In genomic region chr10:23144616-23145015, GRCm38 (mm10) we compare ENCODE assay signal across 23 mouse cellular contexts.
DNase-seq lines count a peak whose midpoint lies in the region; ATAC-seq lines count a peak whose summit lies in the region.
"Had no signal": no experiment of that assay in that cellular context is flagged by ENCODE, and none has a peak within 500 bp of the region (broad histone marks: within the 10 kb centered on the region; RNA-seq: fewer than 3 reads in every experiment).

No protein-coding gene starts in this region.

- 34% methylated on average over 2 of the region's 2 CpGs for WGBS in embryonic facial prominence, embryonic 14.5 days
- WGBS in embryonic facial prominence, embryonic 10.5 days, result 66% methylated on average over 2 of the region's 2 CpGs
- WGBS in heart, embryonic 13.5 days, result 29% methylated on average over 2 of the region's 2 CpGs

- H3K4me1 ChIP-seq in embryonic facial prominence, embryonic 14.5 days (ENCODE audit: control insufficient read depth, insufficient read depth, low read length), result no peaks in the 10 kb centered on the region
- peaks cover 5% of the 10 kb centered on the region; the same call in 1 of the 2 replicates for H3K4me1 ChIP-seq in embryonic facial prominence, embryonic 10.5 days
- H3K4me1 ChIP-seq in heart, embryonic 13.5 days, result peaks cover 12% of the 10 kb centered on the region
- H3K4me1 ChIP-seq: midbrain, embryonic 15.5 days had no signal

- 0 out of 2 replicates have a peak overlapping the region, but pooled peaks have one; percentile 6 for H3K27ac ChIP-seq in embryonic facial prominence, embryonic 14.5 days (replicated peaks; ENCODE audit: low read depth, low read length)
- H3K27ac ChIP-seq in embryonic facial prominence, embryonic 10.5 days (replicated peaks), result no peak overlapping the region
- H3K27ac ChIP-seq in heart, embryonic 13.5 days (replicated peaks), result peak overlapping the region; percentile 24; the same call in 1 of the 2 replicates
- H3K27ac ChIP-seq: midbrain, embryonic 15.5 days had no signal

- ATAC-seq in embryonic facial prominence, embryonic 14.5 days (ENCODE audit: low read depth), result no peak
- ATAC-seq in heart, embryonic 13.5 days (ENCODE audit: extremely low read depth, insufficient number of reproducible peaks, low FRiP score, low TSS enrichment), result no peak
- ATAC-seq: activated CD4-positive, CD25-positive, alpha-beta regulatory T cell, adult 4 months; CD4-positive, CD25-positive, alpha-beta regulatory T cell, adult 4 months; inflammation-experienced regulatory T-cells, adult 6 months; midbrain, embryonic 15.5 days had no signal

- no peaks in the 10 kb centered on the region for H3K36me3 ChIP-seq in embryonic facial prominence, embryonic 14.5 days (ENCODE audit: control insufficient read depth, insufficient read depth, low read length)
- peaks cover 6% of the 10 kb centered on the region; the same call in 1 of the 2 replicates for H3K36me3 ChIP-seq in embryonic facial prominence, embryonic 10.5 days (replicated peaks)
- H3K36me3 ChIP-seq in heart, embryonic 13.5 days, result no peaks in the 10 kb centered on the region
- H3K36me3 ChIP-seq: midbrain, embryonic 15.5 days had no signal

- intact Hi-C loops in left cerebral cortex, postnatal 14 days (cut with DNase I), result no loop called here

- no peak overlapping the region for H3K4me3 ChIP-seq in embryonic facial prominence, embryonic 14.5 days (ENCODE audit: low read depth, low read length)
- no peak overlapping the region for H3K4me3 ChIP-seq in embryonic facial prominence, embryonic 10.5 days
- H3K4me3 ChIP-seq in heart, embryonic 13.5 days, result no peak overlapping the region
- H3K4me3 ChIP-seq: midbrain, embryonic 15.5 days; myocyte had no signal

- no peaks in the 10 kb centered on the region for H3K27me3 ChIP-seq in embryonic facial prominence, embryonic 14.5 days (replicated peaks; ENCODE audit: control insufficient read depth, insufficient read depth, low read length)
- no peaks in the 10 kb centered on the region for H3K27me3 ChIP-seq in embryonic facial prominence, embryonic 10.5 days (replicated peaks; ENCODE audit: low read depth, poor library complexity, severe bottlenecking)
- no peaks in the 10 kb centered on the region for H3K27me3 ChIP-seq in heart, embryonic 13.5 days (replicated peaks)
- H3K27me3 ChIP-seq: midbrain, embryonic 15.5 days had no signal

- no peak overlapping the region for H3K9ac ChIP-seq in embryonic facial prominence, embryonic 14.5 days (ENCODE audit: low read depth, low read length)
- H3K9ac ChIP-seq in heart, embryonic 13.5 days, result no peak overlapping the region
- H3K9ac ChIP-seq: midbrain, embryonic 15.5 days had no signal

- H3K9me3 ChIP-seq in embryonic facial prominence, embryonic 14.5 days (ENCODE audit: control insufficient read depth, low read length), result no peaks in the 10 kb centered on the region
- H3K9me3 ChIP-seq in embryonic facial prominence, embryonic 10.5 days, result no peaks in the 10 kb centered on the region
- no peaks in the 10 kb centered on the region for H3K9me3 ChIP-seq in heart, embryonic 13.5 days
- H3K9me3 ChIP-seq: midbrain, embryonic 15.5 days had no signal

- no peak overlapping the region for H3K4me2 ChIP-seq in embryonic facial prominence, embryonic 14.5 days (ENCODE audit: low read depth, low read length)
- H3K4me2 ChIP-seq in heart, embryonic 13.5 days, result no peak overlapping the region
- H3K4me2 ChIP-seq: midbrain, embryonic 15.5 days had no signal

- peak; percentile 48 for DNase-seq in embryonic facial prominence, embryonic 14.5 days (ENCODE audit: low spot score)
- DNase-seq in embryonic facial prominence, embryonic 10.5 days (ENCODE audit: low spot score), result no peak
- DNase-seq in heart, adult 8-10 months (ENCODE audit: low spot score), result no peak
- DNase-seq in 3T3-L1 (ENCODE audit: low read depth, low spot score), result peak; percentile 47
- DNase-seq in left cerebral cortex, postnatal 14 days (ENCODE audit: low spot score in 2 of 2), result peak; percentile 24 to 65
- no peak for DNase-seq in ovary, postnatal 36 days (ENCODE audit: low spot score)
- no peak for DNase-seq in spleen, postnatal 14 days (ENCODE audit: low spot score in 2 of 2)
- DNase-seq: adrenal gland, postnatal 10 days; cerebellum, adult 11-12 months; cerebellum, postnatal 25 days; embryo, embryonic 11 days; kidney, adult 2 months; kidney, postnatal 10 days; liver; lung, postnatal 14 days; spleen, adult 18-20 months; thymus, adult 2 months had no signal

Comparison
In these comparisons a context has a peak if more than half of its experiments do, and no peak if none do; other contexts are left out.
1. DNase-seq: peak in embryonic facial prominence, embryonic 14.5 days (single experiment), 3T3-L1 (single experiment) and left cerebral cortex, postnatal 14 days (2 of 2); none in embryonic facial prominence, embryonic 10.5 days (single experiment), heart, adult 8-10 months (single experiment), ovary, postnatal 36 days (single experiment) and spleen, postnatal 14 days (0 of 2).